Mouse (Mus musculus): ENCODE measurements at regions not wholly inside any gene's neighbourhood (a gene's known extent, or its start where the extent isn't known, plus 50 kb on each side); places are given as distances from the start of the nearest gene placed in this dataset.

- DNase-seq (ENCODE audit: low spot score in 2 of 2), result no peak
These were observed 1164.1 kb upstream of the Got2 start for GRCm38 (mm10) chr8:97052436-97052835.

GRCm38 (mm10) chr8:97039778-97040177 is 1151.4 kb upstream of the Got2 start:
- no peak for DNase-seq (ENCODE audit: low spot score in 2 of 2)

- no peak for DNase-seq (ENCODE audit: low spot score in 2 of 2)
These were observed 1150.5 kb upstream of the Got2 start for GRCm38 (mm10) chr8:97038854-97039253.

- no peak for DNase-seq (ENCODE audit: low spot score in 2 of 2)
These were observed 1143.8 kb upstream of the Got2 start for GRCm38 (mm10) chr8:97032188-97032587.

- DNase-seq (ENCODE audit: low spot score in 2 of 2), result no peak
These were observed 1127.2 kb upstream of the Got2 start for GRCm38 (mm10) chr8:97015571-97015970.

- peak in 1 of 2 experiments; percentile 46 for DNase-seq (ENCODE audit: low spot score in 2 of 2)
These were observed 1115.8 kb upstream of the Got2 start for GRCm38 (mm10) chr8:97004131-97004530.

GRCm38 (mm10) chr8:96983103-96983502 is 1094.8 kb upstream of the Got2 start:
- DNase-seq (ENCODE audit: low spot score in 2 of 2), result no peak

Measured in cerebellum, postnatal 4 days (tissue).